Mouse (Mus musculus): Measurements from ENCODE around the gene Mul1. TPM values are rescaled to one million over a fixed set of nuclear protein-coding genes. Genes with fewer than 3 reads are reported as not detected.

Gene Mul1
- polyA plus RNA-seq, 1 experiment from 2014 or later, result 22.8 TPM

- 0 out of 2 replicates have a peak overlapping the region, but pooled peaks have one; percentile 20 for H3K9ac ChIP-seq (replicated peaks; ENCODE audit: low read length)
- H3K27ac ChIP-seq (replicated peaks; ENCODE audit: low read depth, low read length), result peak overlapping the region; percentile 82
- H3K9me3 ChIP-seq (ENCODE audit: control insufficient read depth, low read length), result no peaks in the 10 kb centered on the region
- under 1% methylated on average over 11 of the region's 11 CpGs for WGBS
- ATAC-seq (ENCODE audit: low FRiP score, low TSS enrichment), result peak; percentile 41; the same call in 1 of the 2 replicates
- H3K4me1 ChIP-seq (ENCODE audit: control insufficient read depth, insufficient read depth, low read length), result peaks cover 51% of the 10 kb centered on the region
- H3K27me3 ChIP-seq (ENCODE audit: control insufficient read depth, insufficient read depth, low read length), result no peaks in the 10 kb centered on the region
- H3K4me3 ChIP-seq (replicated peaks; ENCODE audit: low read depth, low read length), result no peak overlapping the region
- H3K36me3 ChIP-seq (ENCODE audit: control insufficient read depth, insufficient read depth, low read length), result peaks cover 5% of the 10 kb centered on the region; the same call in 1 of the 2 replicates
- peak overlapping the region; percentile 40 for H3K4me2 ChIP-seq (ENCODE audit: low read length)
- DNase-seq, result peak; percentile 81
These were observed 28.7 kb downstream of the Mul1 start for GRCm38 (mm10) chr4:138462971-138463831.

- Histone ChIP-seq H3K27ac (replicated peaks; ENCODE audit: low read depth, low read length) (peak overlapping the region; percentile 82), H3K4me2 (ENCODE audit: low read length) (peak overlapping the region; percentile 40), H3K27me3 (ENCODE audit: control insufficient read depth, insufficient read depth, low read length) (no peaks in the 10 kb centered on the region), H3K4me1 (ENCODE audit: control insufficient read depth, insufficient read depth, low read length) (peaks cover 46% of the 10 kb centered on the region), H3K36me3 (ENCODE audit: control insufficient read depth, insufficient read depth, low read length) (peaks cover 5% of the 10 kb centered on the region; the same call in 1 of the 2 replicates), H3K9me3 (ENCODE audit: control insufficient read depth, low read length) (no peaks in the 10 kb centered on the region), H3K4me3 (replicated peaks; ENCODE audit: low read depth, low read length) (no peak overlapping the region), H3K9ac (replicated peaks; ENCODE audit: low read length) (0 out of 2 replicates have a peak overlapping the region, but pooled peaks have one; percentile 20)
- ATAC-seq (ENCODE audit: low FRiP score, low TSS enrichment) (peak; percentile 7; the same call in 1 of the 2 replicates), DNase-seq (peak; percentile 71)
- 4% methylated on average over 11 of the region's 11 CpGs for WGBS
These were observed 29.5 kb downstream of the Mul1 start for GRCm38 (mm10) chr4:138463832-138464487.

- H3K4me1 ChIP-seq (ENCODE audit: control insufficient read depth, insufficient read depth, low read length), result peaks cover 46% of the 10 kb centered on the region
- peak; percentile 61; the same call in 1 of the 2 replicates for ATAC-seq (ENCODE audit: low FRiP score, low TSS enrichment)
- WGBS, result under 1% methylated on average over 20 of the region's 22 CpGs
These were observed 30.3 kb downstream of the Mul1 start for GRCm38 (mm10) chr4:138464667-138465353.

GRCm38 (mm10) chr4:138465446-138465845, 31.0 kb downstream of the Mul1 start:
- ATAC-seq (ENCODE audit: low FRiP score, low TSS enrichment) (no peak), DNase-seq (no peak)
- Histone ChIP-seq H3K4me3 (replicated peaks; ENCODE audit: low read depth, low read length) (no peak overlapping the region), H3K9me3 (ENCODE audit: control insufficient read depth, low read length) (no peaks in the 10 kb centered on the region), H3K36me3 (ENCODE audit: control insufficient read depth, insufficient read depth, low read length) (no peaks in the 10 kb centered on the region), H3K27ac (replicated peaks; ENCODE audit: low read depth, low read length) (peak overlapping the region; percentile 82), H3K4me1 (ENCODE audit: control insufficient read depth, insufficient read depth, low read length) (peaks cover 40% of the 10 kb centered on the region), H3K4me2 (ENCODE audit: low read length) (no peak overlapping the region), H3K27me3 (ENCODE audit: control insufficient read depth, insufficient read depth, low read length) (no peaks in the 10 kb centered on the region), H3K9ac (replicated peaks; ENCODE audit: low read length) (no peak overlapping the region)
- 36% methylated on average over 8 of the region's 8 CpGs for WGBS

More at GRCm38 (mm10) chr4:138464667-138465353, 30.3 kb downstream of the Mul1 start:
- no peak overlapping the region for H3K4me3 ChIP-seq (replicated peaks; ENCODE audit: low read depth, low read length)
- H3K27me3 ChIP-seq (ENCODE audit: control insufficient read depth, insufficient read depth, low read length), result no peaks in the 10 kb centered on the region
- peaks cover under 1% of the 10 kb centered on the region; the same call in 1 of the 2 replicates for H3K36me3 ChIP-seq (ENCODE audit: control insufficient read depth, insufficient read depth, low read length)
- no peak overlapping the region; the same call in 1 of the 2 replicates for H3K9ac ChIP-seq (replicated peaks; ENCODE audit: low read length)
- peak overlapping the region; percentile 82 for H3K27ac ChIP-seq (replicated peaks; ENCODE audit: low read depth, low read length)
- H3K9me3 ChIP-seq (ENCODE audit: control insufficient read depth, low read length), result no peaks in the 10 kb centered on the region
- peak overlapping the region; percentile 39 for H3K4me2 ChIP-seq (ENCODE audit: low read length)
- DNase-seq, result peak; percentile 77

- peaks cover 40% of the 10 kb centered on the region for H3K4me1 ChIP-seq (ENCODE audit: control insufficient read depth, insufficient read depth, low read length)
- no peaks in the 10 kb centered on the region for H3K36me3 ChIP-seq (ENCODE audit: control insufficient read depth, insufficient read depth, low read length)
- no peak overlapping the region for H3K4me2 ChIP-seq (ENCODE audit: low read length)
- ATAC-seq (ENCODE audit: low FRiP score, low TSS enrichment) (no peak), DNase-seq (no peak)
- H3K27ac ChIP-seq (replicated peaks; ENCODE audit: low read depth, low read length), result no peak overlapping the region
- H3K9me3 ChIP-seq (ENCODE audit: control insufficient read depth, low read length), result no peaks in the 10 kb centered on the region
- H3K27me3 ChIP-seq (ENCODE audit: control insufficient read depth, insufficient read depth, low read length), result no peaks in the 10 kb centered on the region
- no peak overlapping the region for H3K9ac ChIP-seq (replicated peaks; ENCODE audit: low read length)
- 72% methylated on average over 6 of the region's 6 CpGs for WGBS
- no peak overlapping the region for H3K4me3 ChIP-seq (replicated peaks; ENCODE audit: low read depth, low read length)
These were observed 32.2 kb downstream of the Mul1 start for GRCm38 (mm10) chr4:138466690-138467089.

- ATAC-seq (ENCODE audit: low FRiP score, low TSS enrichment) (no peak), DNase-seq (no peak)
- Histone ChIP-seq H3K27me3 (ENCODE audit: control insufficient read depth, insufficient read depth, low read length) (no peaks in the 10 kb centered on the region), H3K27ac (replicated peaks; ENCODE audit: low read depth, low read length) (no peak overlapping the region), H3K9ac (replicated peaks; ENCODE audit: low read length) (no peak overlapping the region), H3K36me3 (ENCODE audit: control insufficient read depth, insufficient read depth, low read length) (no peaks in the 10 kb centered on the region), H3K9me3 (ENCODE audit: control insufficient read depth, low read length) (no peaks in the 10 kb centered on the region), H3K4me3 (replicated peaks; ENCODE audit: low read depth, low read length) (no peak overlapping the region), H3K4me1 (ENCODE audit: control insufficient read depth, insufficient read depth, low read length) (peaks cover 37% of the 10 kb centered on the region), H3K4me2 (ENCODE audit: low read length) (no peak overlapping the region)
- 89% methylated on average over 5 of the region's 5 CpGs for WGBS
These were observed 33.0 kb downstream of the Mul1 start for GRCm38 (mm10) chr4:138467451-138467850.

GRCm38 (mm10) chr4:138469080-138469479, 34.6 kb downstream of the Mul1 start:
- 16% methylated on average over 7 of the region's 7 CpGs for WGBS

GRCm38 (mm10) chr4:138471241-138471640, 36.8 kb downstream of the Mul1 start:
- DNase-seq, result no peak
- 72% methylated on average over 7 of the region's 7 CpGs for WGBS

More at GRCm38 (mm10) chr4:138469080-138469479, 34.6 kb downstream of the Mul1 start:
- no peak overlapping the region for H3K9ac ChIP-seq (replicated peaks; ENCODE audit: low read length)
- peaks cover 21% of the 10 kb centered on the region for H3K4me1 ChIP-seq (ENCODE audit: control insufficient read depth, insufficient read depth, low read length)
- DNase-seq (no peak), ATAC-seq (ENCODE audit: low FRiP score, low TSS enrichment) (no peak)
- no peak overlapping the region for H3K4me3 ChIP-seq (replicated peaks; ENCODE audit: low read depth, low read length)
- no peaks in the 10 kb centered on the region for H3K27me3 ChIP-seq (ENCODE audit: control insufficient read depth, insufficient read depth, low read length)
- H3K4me2 ChIP-seq (ENCODE audit: low read length), result no peak overlapping the region
- H3K9me3 ChIP-seq (ENCODE audit: control insufficient read depth, low read length), result no peaks in the 10 kb centered on the region
- no peak overlapping the region for H3K27ac ChIP-seq (replicated peaks; ENCODE audit: low read depth, low read length)
- no peaks in the 10 kb centered on the region for H3K36me3 ChIP-seq (ENCODE audit: control insufficient read depth, insufficient read depth, low read length)

More at GRCm38 (mm10) chr4:138471241-138471640, 36.8 kb downstream of the Mul1 start:
- no peaks in the 10 kb centered on the region for H3K27me3 ChIP-seq (ENCODE audit: control insufficient read depth, insufficient read depth, low read length)
- no peak overlapping the region for H3K4me3 ChIP-seq (replicated peaks; ENCODE audit: low read depth, low read length)
- H3K4me1 ChIP-seq (ENCODE audit: control insufficient read depth, insufficient read depth, low read length), result 0 out of 2 replicates have a peak, but pooled peaks cover 10% of the 10 kb centered on the region
- H3K9me3 ChIP-seq (ENCODE audit: control insufficient read depth, low read length), result no peaks in the 10 kb centered on the region
- ATAC-seq (ENCODE audit: low FRiP score, low TSS enrichment), result no peak
- H3K4me2 ChIP-seq (ENCODE audit: low read length), result no peak overlapping the region
- H3K36me3 ChIP-seq (ENCODE audit: control insufficient read depth, insufficient read depth, low read length), result no peaks in the 10 kb centered on the region
- no peak overlapping the region for H3K9ac ChIP-seq (replicated peaks; ENCODE audit: low read length)
- no peak overlapping the region for H3K27ac ChIP-seq (replicated peaks; ENCODE audit: low read depth, low read length)

Measured in midbrain, embryonic 14.5 days (tissue).